Mouse (Mus musculus) ES-E14 (cell line): ENCODE measurements around the gene BC048403. TPM values are rescaled to one million over a fixed set of nuclear protein-coding genes. Genes with fewer than 3 reads are reported as not detected.

Source experiments
- DNase-seq: peaks from one replicate; pipeline ENCODE4 v3.0.0-alpha.2; 2013; ENCODE audit warnings: low read depth, low spot score
- H3K27ac ChIP-seq: 2 replicates; pipeline ENCODE4 v1.5.1; 2012; ENCODE audit warnings: low read depth, mild to moderate bottlenecking, low read length, moderate library complexity, mixed read lengths; ENCODE audit not compliant: poor library complexity, insufficient read depth, severe bottlenecking
- H3K36me3 ChIP-seq: 2 replicates; pipeline ENCODE4 v1.6.1; 2012; ENCODE audit warnings: mild to moderate bottlenecking, low read length, moderate library complexity, mixed read lengths; ENCODE audit not compliant: control insufficient read depth, poor library complexity, insufficient read depth, severe bottlenecking
- H3K4me1 ChIP-seq, 2 experiments: fragments of 150-350 bp in 1 of 2; sonication (generic) in 1 of 2; 2 replicates each; pipeline ENCODE4 v1.6.1; 2012; ENCODE audit warnings: low read length in 2 of 2, mild to moderate bottlenecking in 1 of 2, mixed read lengths in 1 of 2; ENCODE audit not compliant: control insufficient read depth in 2 of 2, insufficient read depth in 2 of 2, poor library complexity in 1 of 2
- H3K4me3 ChIP-seq, 2 experiments: fragments of 150-350 bp in 1 of 2; sonication (generic) in 1 of 2; 2 replicates each; pipeline ENCODE4 v1.5.1; 2012; ENCODE audit warnings: low read length in 2 of 2, low read depth in 1 of 2, mild to moderate bottlenecking in 1 of 2, mixed read lengths in 1 of 2; ENCODE audit not compliant: insufficient read depth in 1 of 2, poor library complexity in 1 of 2, severe bottlenecking in 1 of 2
- H3K9ac ChIP-seq: 2 replicates; pipeline ENCODE4 v1.6.1; 2012; ENCODE audit warnings: low read depth, mild to moderate bottlenecking, low read length, mixed read lengths; ENCODE audit not compliant: poor library complexity, insufficient read depth, severe bottlenecking
- H3K9me3 ChIP-seq: fragments of 150-350 bp; sonication (generic); 2 replicates; pipeline ENCODE4 v1.6.1; 2012; ENCODE audit warnings: low read depth, mild to moderate bottlenecking, low read length; ENCODE audit not compliant: control insufficient read depth, insufficient read depth
- CHD2 ChIP-seq: IDR thresholded peaks from 2 replicates; pipeline ENCODE4 v1.6.1; 2014; ENCODE audit warnings: mild to moderate bottlenecking, low read depth, low read length, inconsistent platforms
- HCFC1 ChIP-seq: IDR thresholded peaks from 2 replicates; pipeline ENCODE4 v1.6.1; 2012; ENCODE audit warnings: low read length, inconsistent platforms, borderline replicate concordance; ENCODE audit not compliant: insufficient read depth
- MAFK ChIP-seq: IDR thresholded peaks from 2 replicates; pipeline ENCODE4 v1.6.1; 2014; ENCODE audit warnings: mild to moderate bottlenecking, low read depth, low read length, inconsistent platforms; ENCODE audit not compliant: insufficient read depth
- ZC3H11A ChIP-seq: IDR thresholded peaks from 2 replicates; pipeline ENCODE4 v1.6.1; 2012; ENCODE audit warnings: low read depth, mild to moderate bottlenecking, inconsistent platforms, low read length, borderline replicate concordance
- ZNF384 ChIP-seq: IDR thresholded peaks from 2 replicates; pipeline ENCODE4 v1.6.1; 2012; ENCODE audit warnings: low read depth, low read length, inconsistent platforms
- in situ Hi-C, 2 experiments: fragments of 600-800 bp; cut with MboI; formaldehyde crosslinking; loops; one replicate each; pipeline ENCODE4 v1.15.1; 2025; ENCODE audit warnings: low sequenced_read_pairs in 2 of 2, inconsistent platforms in 1 of 2; ENCODE audit not compliant: unreplicated experiment in 2 of 2
- total RNA-seq: library from RNA; depleted of rRNA; stranded (reverse); fragments of 300-350 nt; gene quantifications from 2 replicates; pipeline ENCODE4 v1.2.3, GENCODE M21; 2012

The BC048403 gene
- total RNA-seq, 1 experiment = 5.2 TPM

DNA sequence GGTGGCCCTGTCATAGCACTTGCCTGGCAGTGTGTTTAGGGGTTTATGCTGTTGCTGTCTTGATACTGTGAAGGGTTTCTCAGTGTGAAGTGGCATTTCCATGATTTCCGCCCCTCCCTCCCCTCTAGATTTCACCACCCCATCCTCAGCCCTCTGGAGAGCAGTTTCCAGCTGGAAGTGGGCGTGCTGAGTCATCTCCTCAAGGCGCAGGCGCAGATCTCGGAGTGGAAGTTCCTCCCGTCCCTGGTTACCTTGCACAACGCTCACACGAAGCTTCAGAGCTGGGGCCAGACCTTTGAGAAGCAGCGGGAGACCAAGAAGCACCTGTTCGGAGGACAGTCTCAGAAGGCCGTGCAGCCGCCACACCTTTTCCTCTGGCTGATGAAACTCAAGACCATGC, 10.4 kb downstream of the BC048403 start:
- H3K4me3 ChIP-seq = peak overlapping the region in 1 of 2 experiments; percentile 2; a peak in 2 of 4 replicates
- TF ChIP-seq HCFC1 (no peak), MAFK (peak; percentile 95), ZNF384 (no peak), CHD2 (no peak)
- H3K27ac ChIP-seq = no peak overlapping the region
- H3K36me3 ChIP-seq = peaks cover 21% of the 10 kb centered on the region
- in situ Hi-C loops = loop anchor here in 1 of 2 experiments (25.0 kb wide), 1 partner anchor 287 kb away; the partner anchor contains the start of gene Srgap1
- H3K9ac ChIP-seq = 0 out of 2 replicates have a peak overlapping the region, but pooled peaks have one; percentile 3
- peaks cover 3 to 11% of the 10 kb centered on the region in 2 experiments; a peak in 2 of 4 replicates for H3K4me1 ChIP-seq
- H3K9me3 ChIP-seq = no peaks in the 10 kb centered on the region
- peak; percentile 85 for DNase-seq

GRCm38 (mm10) chr10:121754237-121754636, 14.5 kb downstream of the BC048403 start:
- DNase-seq = no peak

GRCm38 (mm10) chr10:121755822-121756221, 16.1 kb downstream of the BC048403 start:
- TF ChIP-seq HCFC1 (no peak), ZC3H11A (no peak), ZNF384 (no peak), CHD2 (no peak), MAFK (no peak)
- DNase-seq = no peak
- Histone ChIP-seq H3K36me3 (peaks cover 3% of the 10 kb centered on the region), H3K4me3 (no peak overlapping the region), H3K4me1 (peaks cover 0 to 6% of the 10 kb centered on the region in 2 experiments; a peak in 1 of 4 replicates), H3K27ac (no peak overlapping the region), H3K9ac (no peak overlapping the region), H3K9me3 (no peaks in the 10 kb centered on the region)
- in situ Hi-C loops = loop anchor here in 1 of 2 experiments (25.0 kb wide), 1 partner anchor 281 kb away; the partner anchor contains the start of gene Srgap1

More at GRCm38 (mm10) chr10:121754237-121754636, 14.5 kb downstream of the BC048403 start:
- no peak overlapping the region for H3K9ac ChIP-seq
- H3K36me3 ChIP-seq = peaks cover 6% of the 10 kb centered on the region
- H3K9me3 ChIP-seq = no peaks in the 10 kb centered on the region
- H3K27ac ChIP-seq = no peak overlapping the region
- in situ Hi-C loops = loop anchor here in 1 of 2 experiments (25.0 kb wide), 1 partner anchor 283 kb away; the partner anchor contains the start of gene Srgap1
- TF ChIP-seq HCFC1 (no peak), MAFK (no peak), ZNF384 (no peak), CHD2 (no peak), ZC3H11A (no peak)
- no peak overlapping the region for H3K4me3 ChIP-seq
- peaks cover 3 to 11% of the 10 kb centered on the region in 2 experiments; a peak in 2 of 4 replicates for H3K4me1 ChIP-seq

DNA sequence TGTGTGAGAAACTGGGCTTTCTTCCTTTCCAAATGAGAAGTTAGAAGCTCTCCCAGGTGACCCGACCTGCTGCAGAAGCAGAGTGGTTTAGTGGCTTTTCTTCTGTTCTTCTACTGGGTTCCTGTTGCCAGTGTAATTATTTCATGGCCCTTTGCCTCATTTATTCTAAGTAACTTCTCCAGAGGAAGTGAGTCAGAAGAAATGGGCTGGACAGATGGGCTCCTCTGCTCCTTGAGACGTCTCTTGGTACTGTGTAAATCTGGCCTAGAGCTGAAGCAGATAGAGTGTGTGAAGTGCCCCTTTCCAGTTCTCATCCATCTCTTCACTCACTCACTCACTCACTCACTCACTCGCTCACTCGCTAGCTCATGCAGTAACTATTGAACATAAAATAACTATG, 16.9 kb downstream of the BC048403 start:
- peaks cover 3% of the 10 kb centered on the region; the same call in 1 of the 2 replicates for H3K36me3 ChIP-seq
- peaks cover 0 to 4% of the 10 kb centered on the region in 2 experiments; a peak in 1 of 4 replicates for H3K4me1 ChIP-seq
- H3K4me3 ChIP-seq = no peak overlapping the region
- H3K27ac ChIP-seq = no peak overlapping the region
- no peak overlapping the region for H3K9ac ChIP-seq
- in situ Hi-C loops = loop anchor here in 1 of 2 experiments (25.0 kb wide), 1 partner anchor 281 kb away; the partner anchor contains the start of gene Srgap1
- TF ChIP-seq HCFC1 (no peak), CHD2 (no peak), ZC3H11A (no peak)
- no peaks in the 10 kb centered on the region for H3K9me3 ChIP-seq
- no peak for DNase-seq
